Mouse (Mus musculus) embryonic facial prominence, embryonic 14.5 days (tissue): ENCODE results near the gene Pigx. TPM values are rescaled to one million over a fixed set of nuclear protein-coding genes. Genes with fewer than 3 reads are reported as not detected.

Source experiments
- ATAC-seq: fragments of 200-750 bp; cut with Nextera tagmentation; 2 replicates; pipeline ENCODE4 v1.8.0; 2017; ENCODE audit warnings: low read depth, moderate number of reproducible peaks, moderate TSS enrichment
- DNase-seq: peaks from one replicate; pipeline ENCODE4 v3.0.0-alpha.2; 2015; ENCODE audit warnings: low spot score
- H3K27ac ChIP-seq: fragments of 300-500 bp; sonication (generic); replicated peaks from 2 replicates; pipeline ENCODE4 v1.5.1; 2014; ENCODE audit warnings: low read depth, mild to moderate bottlenecking, low read length, moderate library complexity
- H3K27me3 ChIP-seq: fragments of 300-500 bp; sonication (generic); replicated peaks from 2 replicates; pipeline ENCODE4 v1.6.1; 2014; ENCODE audit warnings: low read length; ENCODE audit not compliant: control insufficient read depth, insufficient read depth
- H3K36me3 ChIP-seq: fragments of 300-500 bp; sonication (generic); 2 replicates; pipeline ENCODE4 v1.6.1; 2014; ENCODE audit warnings: low read length, mixed read lengths; ENCODE audit not compliant: control insufficient read depth, insufficient read depth
- H3K4me1 ChIP-seq: fragments of 300-500 bp; sonication (generic); 2 replicates; pipeline ENCODE4 v1.6.1; 2014; ENCODE audit warnings: antibody characterized with exemption, low read length; ENCODE audit not compliant: control insufficient read depth, insufficient read depth
- H3K4me2 ChIP-seq: fragments of 300-500 bp; sonication (generic); 2 replicates; pipeline ENCODE4 v1.6.1; 2014; ENCODE audit warnings: low read depth, mild to moderate bottlenecking, low read length, moderate library complexity, mixed read lengths
- H3K4me3 ChIP-seq: fragments of 300-500 bp; sonication (generic); 2 replicates; pipeline ENCODE4 v1.5.1; 2014; ENCODE audit warnings: low read depth, mild to moderate bottlenecking, low read length
- H3K9ac ChIP-seq: fragments of 300-500 bp; sonication (generic); 2 replicates; pipeline ENCODE4 v1.6.1; 2014; ENCODE audit warnings: low read depth, mild to moderate bottlenecking, low read length, moderate library complexity, mixed read lengths
- H3K9me3 ChIP-seq: fragments of 300-500 bp; sonication (generic); 2 replicates; pipeline ENCODE4 v1.6.1; 2016; ENCODE audit warnings: low read length; ENCODE audit not compliant: control insufficient read depth
- WGBS: fragments of 180-500 bp; shearing (Covaris S2); extraction: QIAGEN DNeasy Blood & Tissue Kit; methylation state at CpG from one replicate; pipeline ENCODE4 v1.1.7; 2014; 5-methylcytosine and 5-hydroxymethylcytosine counted together
- polyA plus RNA-seq: library from polyadenylated mRNA; unstranded; fragments of >200 nt; fragmentation: Nextera tagmentation; extraction: Ambion mirVana; gene quantifications from 2 replicates; pipeline ENCODE4 v1.2.1, GENCODE M21; 2014

The Pigx gene
- polyA plus RNA-seq, 1 experiment from 2014 or later, result 88.2 TPM

GRCm38 (mm10) chr16:32129449-32130189 lies 30.1 kb upstream of the Pigx start:
- WGBS, result 77% methylated on average over 20 of the region's 20 CpGs
- ATAC-seq, result no peak
- Histone ChIP-seq H3K4me2 (0 out of 2 replicates have a peak overlapping the region, but pooled peaks have one; percentile 15), H3K36me3 (no peaks in the 10 kb centered on the region), H3K9me3 (no peaks in the 10 kb centered on the region), H3K4me1 (no peaks in the 10 kb centered on the region), H3K27me3 (no peaks in the 10 kb centered on the region), H3K9ac (no peak overlapping the region), H3K27ac (peak overlapping the region; percentile 30; the same call in 1 of the 2 replicates), H3K4me3 (no peak overlapping the region)
- no peak for DNase-seq

- no peaks in the 10 kb centered on the region for H3K9me3 ChIP-seq
- H3K27ac ChIP-seq, result no peak overlapping the region
- no peak overlapping the region for H3K4me2 ChIP-seq
- no peak overlapping the region for H3K4me3 ChIP-seq
- DNase-seq, result peak; percentile 45
- H3K27me3 ChIP-seq, result no peaks in the 10 kb centered on the region
- WGBS, result 86% methylated on average over 4 of the region's 4 CpGs
- H3K9ac ChIP-seq, result no peak overlapping the region
- H3K4me1 ChIP-seq, result no peaks in the 10 kb centered on the region
- no peak for ATAC-seq
- no peaks in the 10 kb centered on the region for H3K36me3 ChIP-seq
Observed at GRCm38 (mm10) chr16:32127046-32127445, 27.5 kb upstream of the Pigx start.

GRCm38 (mm10) chr16:32125364-32125763 lies 25.8 kb upstream of the Pigx start:
- DNase-seq, result no peak
- H3K36me3 ChIP-seq, result no peaks in the 10 kb centered on the region
- no peaks in the 10 kb centered on the region for H3K4me1 ChIP-seq
- no peak overlapping the region for H3K27ac ChIP-seq
- 91% methylated on average over 3 of the region's 3 CpGs for WGBS
- H3K9ac ChIP-seq, result no peak overlapping the region
- no peaks in the 10 kb centered on the region for H3K27me3 ChIP-seq
- ATAC-seq, result no peak
- H3K9me3 ChIP-seq, result no peaks in the 10 kb centered on the region
- H3K4me2 ChIP-seq, result no peak overlapping the region
- H3K4me3 ChIP-seq, result no peak overlapping the region

GRCm38 (mm10) chr16:32124444-32125335 lies 25.1 kb upstream of the Pigx start:
- H3K4me1 ChIP-seq, result no peaks in the 10 kb centered on the region
- no peak overlapping the region for H3K4me3 ChIP-seq
- no peak overlapping the region for H3K27ac ChIP-seq
- DNase-seq, result peak; percentile 6
- no peak overlapping the region; the same call in 1 of the 2 replicates for H3K9ac ChIP-seq
- no peak for ATAC-seq
- H3K27me3 ChIP-seq, result no peaks in the 10 kb centered on the region
- H3K4me2 ChIP-seq, result no peak overlapping the region
- WGBS, result 69% methylated on average over 17 of the region's 17 CpGs
- no peaks in the 10 kb centered on the region for H3K36me3 ChIP-seq
- no peaks in the 10 kb centered on the region for H3K9me3 ChIP-seq

GRCm38 (mm10) chr16:32124020-32124419 lies 24.5 kb upstream of the Pigx start:
- Histone ChIP-seq H3K4me3 (no peak overlapping the region), H3K9me3 (no peaks in the 10 kb centered on the region), H3K27ac (no peak overlapping the region), H3K27me3 (no peaks in the 10 kb centered on the region), H3K9ac (no peak overlapping the region), H3K4me2 (no peak overlapping the region), H3K36me3 (no peaks in the 10 kb centered on the region), H3K4me1 (no peaks in the 10 kb centered on the region)
- DNase-seq (no peak), ATAC-seq (no peak)
- 90% methylated on average over 7 of the region's 7 CpGs for WGBS

GRCm38 (mm10) chr16:32120454-32120853 lies 20.9 kb upstream of the Pigx start:
- Histone ChIP-seq H3K9me3 (no peaks in the 10 kb centered on the region), H3K4me3 (no peak overlapping the region), H3K36me3 (no peaks in the 10 kb centered on the region), H3K4me1 (no peaks in the 10 kb centered on the region), H3K4me2 (no peak overlapping the region), H3K9ac (no peak overlapping the region), H3K27me3 (no peaks in the 10 kb centered on the region), H3K27ac (no peak overlapping the region)
- no peak for DNase-seq
- no peak for ATAC-seq
- WGBS, result 76% methylated on average over 3 of the region's 3 CpGs

GRCm38 (mm10) chr16:32116186-32116585 lies 16.6 kb upstream of the Pigx start:
- Histone ChIP-seq H3K4me2 (no peak overlapping the region), H3K4me3 (no peak overlapping the region), H3K9ac (no peak overlapping the region), H3K4me1 (no peaks in the 10 kb centered on the region), H3K36me3 (no peaks in the 10 kb centered on the region), H3K27me3 (no peaks in the 10 kb centered on the region), H3K27ac (no peak overlapping the region), H3K9me3 (no peaks in the 10 kb centered on the region)
- WGBS, result 53% methylated on average over 5 of the region's 5 CpGs
- ATAC-seq (no peak), DNase-seq (peak; percentile 44)

GRCm38 (mm10) chr16:32115781-32116180 lies 16.2 kb upstream of the Pigx start:
- no peaks in the 10 kb centered on the region for H3K36me3 ChIP-seq
- 53% methylated on average over 6 of the region's 6 CpGs for WGBS
- no peak overlapping the region for H3K4me3 ChIP-seq
- H3K9ac ChIP-seq, result no peak overlapping the region
- H3K27me3 ChIP-seq, result no peaks in the 10 kb centered on the region
- H3K4me1 ChIP-seq, result no peaks in the 10 kb centered on the region
- ATAC-seq, result no peak
- no peak for DNase-seq
- H3K27ac ChIP-seq, result no peak overlapping the region
- no peaks in the 10 kb centered on the region for H3K9me3 ChIP-seq
- no peak overlapping the region for H3K4me2 ChIP-seq
